Mouse (Mus musculus) liver, adult (tissue): ENCODE data around the gene Ddn.

Experiments
- GATA4 ChIP-seq: IDR thresholded peaks from 2 replicates; pipeline ENCODE4 v1.6.1; 2014; ENCODE audit warnings: mild to moderate bottlenecking, low read length; ENCODE audit not compliant: insufficient replicate concordance

Gene Ddn

GRCm38 (mm10) chr15:98835291-98835690 lies 26.0 kb upstream of the Ddn start:
- TF ChIP-seq GATA4: no peak

DNA sequence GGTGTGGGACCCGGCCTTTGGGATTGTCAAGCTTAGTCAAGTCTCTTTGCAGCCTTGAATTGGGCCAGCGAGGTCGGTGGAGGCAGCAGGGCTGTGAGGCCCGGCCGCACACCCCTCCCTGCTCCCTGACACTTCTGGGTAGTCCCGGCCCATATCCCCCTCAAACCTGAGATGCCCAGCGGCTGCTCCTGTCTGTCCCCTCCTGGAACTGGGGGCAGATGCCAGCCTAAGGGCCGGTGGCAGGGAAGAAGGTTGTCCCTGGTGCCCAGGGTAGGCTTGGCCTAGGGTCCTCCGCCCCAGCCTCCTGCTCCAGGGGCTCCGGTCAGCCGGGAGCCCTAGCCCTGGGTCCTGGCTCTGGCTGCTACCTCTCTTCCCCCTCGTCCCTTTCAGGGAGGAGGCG lies 24.8 kb upstream of the Ddn start:
- no peak for TF ChIP-seq GATA4

- TF ChIP-seq GATA4: no peak
Measured at GRCm38 (mm10) chr15:98833281-98833680, 24.0 kb upstream of the Ddn start.

GRCm38 (mm10) chr15:98832161-98833058 lies 23.1 kb upstream of the Ddn start:
- peak; percentile 30; the same call in 1 of the 2 replicates for TF ChIP-seq GATA4

DNA sequence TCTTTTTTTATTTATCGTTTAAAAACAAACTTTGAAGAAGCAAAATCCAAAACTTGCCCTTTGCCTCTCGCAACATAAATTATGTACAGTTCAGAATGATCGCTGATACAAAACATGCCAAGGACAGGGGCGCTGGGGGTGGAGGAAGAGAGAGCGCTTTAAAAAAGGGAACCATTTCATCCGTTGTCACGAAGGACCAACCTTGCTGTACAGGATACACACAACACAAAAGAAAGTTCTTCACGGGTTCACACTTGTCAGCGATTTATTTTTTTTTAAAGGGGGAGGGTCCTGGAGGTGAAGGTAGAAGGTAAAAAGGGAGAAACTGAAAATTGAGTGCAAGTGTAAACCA lies 22.4 kb upstream of the Ddn start:
- TF ChIP-seq GATA4: no peak

- TF ChIP-seq GATA4: peak; percentile 44; the same call in 1 of the 2 replicates
Measured at GRCm38 (mm10) chr15:98830736-98831683, 21.7 kb upstream of the Ddn start, which contains the start of gene Prkag1. Gene Prkag1, minus strand, starts transcription at chr15:98831521.

DNA sequence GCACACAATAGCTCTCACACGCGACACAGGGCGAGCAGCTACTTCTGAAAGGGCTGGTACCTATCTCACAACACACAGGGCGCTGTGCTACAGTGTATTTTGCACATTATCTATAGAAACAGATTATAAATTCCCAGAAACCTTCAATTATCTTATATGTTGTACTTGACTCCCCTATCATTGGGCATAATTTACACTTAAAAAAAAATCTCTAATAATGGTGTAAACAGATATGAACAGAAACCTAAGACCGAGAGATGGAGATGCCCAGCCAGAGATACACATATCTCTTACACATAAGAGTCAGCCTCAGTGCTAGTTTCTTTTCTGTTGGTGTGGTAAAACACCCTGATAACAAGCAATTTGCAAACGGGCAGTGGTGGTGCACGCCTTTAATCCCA lies 18.3 kb upstream of the Ddn start:
- no peak for TF ChIP-seq GATA4

DNA sequence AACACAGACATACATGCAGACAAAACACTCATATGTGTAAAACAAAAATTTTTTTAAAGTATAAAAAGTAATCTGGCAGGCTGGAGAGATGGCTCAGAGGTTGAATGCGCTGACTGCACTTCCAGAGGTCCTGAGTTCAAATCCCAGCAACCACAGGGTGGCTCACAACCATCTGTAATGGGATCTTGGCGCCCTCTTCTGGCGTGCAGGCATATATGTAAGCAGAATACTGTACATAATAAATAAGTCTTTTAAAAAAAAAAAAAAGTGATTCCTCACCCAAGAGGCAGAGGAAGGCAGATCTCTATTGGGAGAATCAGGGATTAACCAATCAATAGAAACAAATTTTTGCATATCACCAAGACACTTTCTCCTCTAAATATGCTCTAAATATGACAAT lies 14.1 kb upstream of the Ddn start:
- no peak for TF ChIP-seq GATA4

DNA sequence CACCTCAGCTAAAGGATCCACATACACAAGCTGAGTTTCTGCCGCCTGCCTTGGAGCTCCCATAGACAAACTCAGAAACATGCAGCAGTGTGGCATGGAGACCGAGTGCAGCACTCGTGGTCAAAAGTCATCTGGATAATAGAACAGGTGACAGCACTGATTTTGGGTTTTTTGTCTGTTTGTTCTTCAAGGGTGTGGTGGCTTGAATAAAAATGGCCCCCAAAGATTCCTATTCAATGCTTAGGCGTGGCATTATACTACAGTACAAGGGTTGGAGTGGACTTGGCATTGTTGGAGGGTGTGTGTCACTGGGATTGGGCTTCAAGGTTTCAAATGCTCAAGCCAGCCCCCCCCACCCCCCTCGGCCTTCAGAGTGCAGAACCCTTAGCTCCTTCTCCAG lies 12.9 kb upstream of the Ddn start:
- no peak for TF ChIP-seq GATA4

DNA sequence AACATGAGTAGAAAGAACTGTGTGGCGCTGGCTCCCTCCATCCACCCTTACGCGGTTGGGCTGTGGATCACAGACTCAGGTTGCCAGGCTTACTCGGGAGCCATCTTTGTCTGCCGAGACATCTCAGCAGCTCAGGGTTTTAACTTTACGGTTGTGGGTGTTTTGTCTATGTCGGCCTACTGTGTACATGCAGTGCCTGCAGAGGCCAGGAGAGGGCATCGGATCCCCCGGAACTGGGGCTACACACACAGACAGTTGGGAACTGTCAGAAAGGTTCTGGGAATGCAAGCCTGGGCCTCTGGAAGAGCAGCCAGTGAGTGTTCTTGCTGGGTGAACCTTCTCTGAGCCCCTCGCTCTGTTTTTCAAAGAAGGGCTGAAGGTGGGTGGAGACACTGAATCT lies 12.1 kb upstream of the Ddn start:
- TF ChIP-seq GATA4: no peak

DNA sequence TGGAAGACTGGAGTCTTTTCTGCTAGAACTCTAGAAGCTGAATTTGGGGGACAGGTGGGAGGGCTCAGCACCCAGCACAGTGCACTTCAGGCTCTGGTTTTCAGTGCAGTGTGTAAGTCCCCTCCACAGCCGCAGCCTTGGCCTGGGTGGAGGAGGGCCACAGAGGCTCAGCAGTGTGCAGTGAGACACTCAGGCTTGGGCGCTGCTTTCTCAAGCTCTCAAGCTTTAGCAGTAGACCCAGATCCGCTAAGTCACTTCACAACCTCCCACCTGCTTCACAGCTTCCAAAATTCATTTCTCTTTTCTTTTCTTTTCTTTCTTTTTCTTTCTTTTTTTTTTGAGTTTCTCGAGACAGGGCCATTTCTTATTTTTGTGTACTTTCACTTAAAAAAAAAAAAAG lies 11.6 kb upstream of the Ddn start:
- no peak for TF ChIP-seq GATA4

DNA sequence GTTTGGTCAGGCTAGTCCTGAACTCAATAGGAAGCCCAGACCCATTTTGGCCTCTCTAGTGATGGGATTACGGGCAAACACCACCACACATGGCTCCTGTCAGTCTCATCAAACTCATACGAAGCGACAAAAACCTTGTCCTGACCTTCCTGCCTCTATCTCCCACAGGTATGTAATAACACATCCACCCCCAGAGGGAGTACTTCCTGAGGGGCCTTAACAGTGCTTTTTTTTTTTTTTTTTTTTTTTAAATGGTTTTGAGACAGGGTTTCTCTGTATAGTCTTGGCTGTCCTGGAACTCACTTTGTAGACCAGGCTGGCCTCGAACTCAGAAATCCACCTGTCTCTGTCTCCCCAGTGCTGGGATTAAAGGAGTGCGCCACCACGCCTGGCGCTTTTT lies 8.9 kb upstream of the Ddn start:
- TF ChIP-seq GATA4: no peak

- no peak for TF ChIP-seq GATA4
Measured at GRCm38 (mm10) chr15:98812741-98813424, 3.6 kb upstream of the Ddn start.

DNA sequence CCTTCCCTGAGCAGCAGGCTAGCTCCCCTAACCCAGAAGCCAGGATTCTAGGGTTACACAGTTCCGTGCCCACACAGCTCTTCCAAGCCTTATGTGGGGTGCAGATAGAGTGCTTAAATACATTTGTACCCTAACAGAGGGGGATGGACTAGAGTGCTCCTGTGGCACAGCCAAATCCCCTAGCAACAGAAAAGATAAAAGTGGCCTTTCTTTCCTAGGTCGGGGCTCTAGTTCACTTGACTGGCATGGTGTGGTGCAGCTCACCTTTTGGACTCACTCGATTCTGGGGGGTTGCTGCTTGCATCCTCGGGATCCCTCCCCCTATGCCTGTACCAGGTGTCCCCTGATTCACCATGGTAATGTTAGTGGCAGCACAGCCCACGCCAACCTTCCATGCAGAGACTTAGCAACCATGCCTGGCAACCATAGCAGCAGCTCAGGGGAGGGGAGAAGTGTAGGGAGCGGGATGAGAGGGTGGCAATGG lies 597 bp downstream of the Ddn start:
- no peak for TF ChIP-seq GATA4
